Mouse (Mus musculus): ENCODE measurements around the gene Ap4s1. TPM values are rescaled to one million over a fixed set of nuclear protein-coding genes. Genes with fewer than 3 reads are reported as not detected.

Gene Ap4s1
- polyA plus RNA-seq, 1 experiment, result 10.3 TPM

GRCm38 (mm10) chr12:51708941-51709686 is 18.3 kb downstream of the Ap4s1 start:
- TF ChIP-seq CTCF (IDR thresholded peaks at IDR 0.05; ENCODE audit: borderline replicate concordance, control insufficient read depth, extremely low read depth, insufficient read depth, low read length, poor library complexity), result no peak
- no peak for TF ChIP-seq POLR2A (IDR thresholded peaks at IDR 0.05; ENCODE audit: control insufficient read depth, extremely low read depth, insufficient read depth, low read length, poor library complexity)
- Histone ChIP-seq H3K27me3 (ENCODE audit: control insufficient read depth, insufficient read depth, low read length) (no peaks in the 10 kb centered on the region), H3K4me1 (replicated peaks; ENCODE audit: control insufficient read depth, insufficient read depth, low read length) (peaks cover 5% of the 10 kb centered on the region), H3K27ac (ENCODE audit: control insufficient read depth, insufficient read depth, low read length) (no peak overlapping the region), H3K4me3 (ENCODE audit: control insufficient read depth, insufficient read depth, low read length) (no peak overlapping the region), H3K36me3 (ENCODE audit: control insufficient read depth, insufficient read depth, low read length) (no peaks in the 10 kb centered on the region)
- no peak for DNase-seq
- 84% methylated on average over 14 of the region's 14 CpGs for WGBS

GRCm38 (mm10) chr12:51709741-51710140 is 18.9 kb downstream of the Ap4s1 start:
- Histone ChIP-seq H3K4me3 (ENCODE audit: control insufficient read depth, insufficient read depth, low read length) (no peak overlapping the region), H3K27me3 (ENCODE audit: control insufficient read depth, insufficient read depth, low read length) (no peaks in the 10 kb centered on the region), H3K36me3 (ENCODE audit: control insufficient read depth, insufficient read depth, low read length) (no peaks in the 10 kb centered on the region), H3K4me1 (replicated peaks; ENCODE audit: control insufficient read depth, insufficient read depth, low read length) (peaks cover 3% of the 10 kb centered on the region; the same call in 1 of the 2 replicates), H3K27ac (ENCODE audit: control insufficient read depth, insufficient read depth, low read length) (no peak overlapping the region)
- TF ChIP-seq CTCF (IDR thresholded peaks at IDR 0.05; ENCODE audit: borderline replicate concordance, control insufficient read depth, extremely low read depth, insufficient read depth, low read length, poor library complexity), result no peak
- TF ChIP-seq POLR2A (IDR thresholded peaks at IDR 0.05; ENCODE audit: control insufficient read depth, extremely low read depth, insufficient read depth, low read length, poor library complexity), result no peak
- DNase-seq, result no peak
- 91% methylated on average over 3 of the region's 3 CpGs for WGBS

- H3K4me3 ChIP-seq (ENCODE audit: control insufficient read depth, insufficient read depth, low read length), result no peak overlapping the region
- 64% methylated on average over 5 of the region's 5 CpGs for WGBS
- no peak overlapping the region for H3K27ac ChIP-seq (ENCODE audit: control insufficient read depth, insufficient read depth, low read length)
- DNase-seq, result no peak
- H3K4me1 ChIP-seq (replicated peaks; ENCODE audit: control insufficient read depth, insufficient read depth, low read length), result peaks cover 3% of the 10 kb centered on the region; the same call in 1 of the 2 replicates
- H3K36me3 ChIP-seq (ENCODE audit: control insufficient read depth, insufficient read depth, low read length), result no peaks in the 10 kb centered on the region
- TF ChIP-seq CTCF (IDR thresholded peaks at IDR 0.05; ENCODE audit: borderline replicate concordance, control insufficient read depth, extremely low read depth, insufficient read depth, low read length, poor library complexity) (no peak), POLR2A (IDR thresholded peaks at IDR 0.05; ENCODE audit: control insufficient read depth, extremely low read depth, insufficient read depth, low read length, poor library complexity) (no peak)
- H3K27me3 ChIP-seq (ENCODE audit: control insufficient read depth, insufficient read depth, low read length), result no peaks in the 10 kb centered on the region
Measured at GRCm38 (mm10) chr12:51710154-51710553, 19.3 kb downstream of the Ap4s1 start.

- no peak for DNase-seq
- Histone ChIP-seq H3K27ac (ENCODE audit: control insufficient read depth, insufficient read depth, low read length) (no peak overlapping the region), H3K4me3 (ENCODE audit: control insufficient read depth, insufficient read depth, low read length) (no peak overlapping the region), H3K27me3 (ENCODE audit: control insufficient read depth, insufficient read depth, low read length) (no peaks in the 10 kb centered on the region), H3K4me1 (replicated peaks; ENCODE audit: control insufficient read depth, insufficient read depth, low read length) (peaks cover 3% of the 10 kb centered on the region; the same call in 1 of the 2 replicates), H3K36me3 (ENCODE audit: control insufficient read depth, insufficient read depth, low read length) (no peaks in the 10 kb centered on the region)
- TF ChIP-seq CTCF (IDR thresholded peaks at IDR 0.05; ENCODE audit: borderline replicate concordance, control insufficient read depth, extremely low read depth, insufficient read depth, low read length, poor library complexity), result no peak
- no peak for TF ChIP-seq POLR2A (IDR thresholded peaks at IDR 0.05; ENCODE audit: control insufficient read depth, extremely low read depth, insufficient read depth, low read length, poor library complexity)
- WGBS, result 87% methylated on average over 1 of the region's 1 CpGs
Measured at GRCm38 (mm10) chr12:51712685-51713084, 21.9 kb downstream of the Ap4s1 start.

- H3K4me1 ChIP-seq (replicated peaks; ENCODE audit: control insufficient read depth, insufficient read depth, low read length), result no peaks in the 10 kb centered on the region
- H3K36me3 ChIP-seq (ENCODE audit: control insufficient read depth, insufficient read depth, low read length), result no peaks in the 10 kb centered on the region
- WGBS, result 92% methylated on average over 6 of the region's 6 CpGs
- no peak for DNase-seq
- H3K27ac ChIP-seq (ENCODE audit: control insufficient read depth, insufficient read depth, low read length), result no peak overlapping the region
- H3K27me3 ChIP-seq (ENCODE audit: control insufficient read depth, insufficient read depth, low read length), result no peaks in the 10 kb centered on the region
- TF ChIP-seq POLR2A (IDR thresholded peaks at IDR 0.05; ENCODE audit: control insufficient read depth, extremely low read depth, insufficient read depth, low read length, poor library complexity) (no peak), CTCF (IDR thresholded peaks at IDR 0.05; ENCODE audit: borderline replicate concordance, control insufficient read depth, extremely low read depth, insufficient read depth, low read length, poor library complexity) (no peak)
- H3K4me3 ChIP-seq (ENCODE audit: control insufficient read depth, insufficient read depth, low read length), result no peak overlapping the region
Measured at GRCm38 (mm10) chr12:51718617-51719016, 27.8 kb downstream of the Ap4s1 start.

DNA sequence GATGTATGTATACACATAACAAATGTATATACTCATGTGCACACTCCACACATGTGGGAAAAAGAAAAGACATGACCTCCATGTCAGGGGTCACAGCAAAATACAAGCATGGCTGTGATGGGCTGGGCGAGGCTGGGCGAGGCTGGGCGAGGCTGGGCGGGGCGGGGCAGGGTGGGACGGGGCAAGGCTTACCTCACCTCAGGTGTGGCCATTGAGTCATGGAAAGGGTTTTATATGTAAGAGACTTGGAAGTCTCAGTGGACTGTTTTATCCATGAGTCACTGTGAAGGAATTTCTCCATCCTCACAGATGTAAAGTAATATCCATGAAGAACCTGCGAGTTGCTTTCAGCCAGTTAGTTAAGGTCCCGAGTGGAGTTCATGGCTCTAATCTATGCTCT is 31.0 kb downstream of the Ap4s1 start:
- no peaks in the 10 kb centered on the region for H3K4me1 ChIP-seq (replicated peaks; ENCODE audit: control insufficient read depth, insufficient read depth, low read length)
- H3K27me3 ChIP-seq (ENCODE audit: control insufficient read depth, insufficient read depth, low read length), result no peaks in the 10 kb centered on the region
- H3K27ac ChIP-seq (ENCODE audit: control insufficient read depth, insufficient read depth, low read length), result no peak overlapping the region
- H3K36me3 ChIP-seq (ENCODE audit: control insufficient read depth, insufficient read depth, low read length), result no peaks in the 10 kb centered on the region
- no peak for DNase-seq
- WGBS, result over 99% methylated on average over 8 of the region's 8 CpGs
- no peak overlapping the region for H3K4me3 ChIP-seq (ENCODE audit: control insufficient read depth, insufficient read depth, low read length)
- TF ChIP-seq CTCF (IDR thresholded peaks at IDR 0.05; ENCODE audit: borderline replicate concordance, control insufficient read depth, extremely low read depth, insufficient read depth, low read length, poor library complexity), result no peak
- TF ChIP-seq POLR2A (IDR thresholded peaks at IDR 0.05; ENCODE audit: control insufficient read depth, extremely low read depth, insufficient read depth, low read length, poor library complexity), result no peak
